In the genomic region with DNA sequence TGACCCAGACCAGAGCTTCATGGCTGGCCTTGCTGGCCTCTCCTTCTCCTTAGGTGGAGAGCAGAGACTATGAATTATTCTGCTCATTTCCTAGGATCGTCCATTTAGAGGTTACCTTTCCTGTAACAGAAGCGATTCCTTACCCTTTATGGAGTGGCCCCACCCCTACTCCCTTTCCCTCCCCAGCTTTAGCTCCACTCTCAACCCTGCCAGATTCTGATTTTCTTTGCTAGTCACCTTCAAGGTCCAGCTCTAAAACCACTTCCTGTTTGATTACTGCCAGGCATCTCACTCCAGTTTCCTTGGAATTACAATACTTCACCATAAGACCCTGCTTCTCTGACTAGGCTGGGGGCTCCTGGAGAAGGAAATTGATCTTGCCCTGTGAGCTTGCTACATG, we compare ENCODE assay signal across 28 mouse cellular contexts. TPM values are rescaled to one million over a fixed set of nuclear protein-coding genes. Genes with fewer than 3 reads are reported as not detected.
DNase-seq lines count a peak whose midpoint lies in the region; ATAC-seq and TF ChIP-seq lines count a peak whose summit lies in the region.
"Had no signal": no experiment of that assay in that cellular context is flagged by ENCODE, and none has a peak within 500 bp of the region (broad histone marks: within the 10 kb centered on the region; RNA-seq: fewer than 3 reads in every experiment).

No protein-coding gene starts in this region.

- intact Hi-C loops in heart, postnatal 25 days (cut with DNase I): loop anchor here (5.0 kb wide), 1 partner anchor 181 kb away; a partner anchor contains a TSS

- TF ChIP-seq CTCF in stomach, postnatal 0 days (IDR thresholded peaks at IDR 0.05; ENCODE audit: low read depth): no peak

- ATAC-seq in liver, embryonic 11.5 days (replicated peaks; ENCODE audit: low FRiP score): no peak
- no peak for ATAC-seq in stomach, postnatal 0 days (ENCODE audit: low FRiP score, low TSS enrichment)
- ATAC-seq in hindbrain, embryonic 16.5 days: no peak
- ATAC-seq: CD4-positive, CD25-positive, alpha-beta regulatory T cell, adult 4 months; forebrain, embryonic 14.5 days; forebrain, embryonic 16.5 days had no signal

- no peak overlapping the region for H3K4me3 ChIP-seq in heart, embryonic 10.5 days
- no peak overlapping the region for H3K4me3 ChIP-seq in liver, embryonic 11.5 days (ENCODE audit: low read depth, low read length)
- no peak overlapping the region for H3K4me3 ChIP-seq in limb, embryonic 10.5 days
- no peak overlapping the region for H3K4me3 ChIP-seq in stomach, postnatal 0 days (ENCODE audit: low read depth, low read length)
- H3K4me3 ChIP-seq in hindbrain, embryonic 16.5 days (ENCODE audit: low read length): no peak overlapping the region
- H3K4me3 ChIP-seq: embryonic facial prominence, embryonic 10.5 days; embryonic facial prominence, embryonic 12.5 days; erythroblast, embryonic 14.5 days; forebrain, embryonic 10.5 days; forebrain, embryonic 12.5 days had no signal

- H3K27ac ChIP-seq in heart, embryonic 10.5 days: no peak overlapping the region
- no peak overlapping the region for H3K27ac ChIP-seq in liver, embryonic 11.5 days (ENCODE audit: low read depth, low read length)
- no peak overlapping the region for H3K27ac ChIP-seq in limb, embryonic 10.5 days
- no peak overlapping the region for H3K27ac ChIP-seq in stomach, postnatal 0 days (replicated peaks)
- no peak overlapping the region for H3K27ac ChIP-seq in hindbrain, embryonic 16.5 days (ENCODE audit: low read depth, low read length)
- H3K27ac ChIP-seq: embryonic facial prominence, embryonic 10.5 days; embryonic facial prominence, embryonic 12.5 days; forebrain, embryonic 10.5 days; forebrain, embryonic 12.5 days had no signal

- TF ChIP-seq EP300 in stomach, postnatal 0 days (optimal IDR thresholded peaks at IDR 0.05): no peak

- 80% methylated on average over 2 of the region's 2 CpGs for WGBS in heart, embryonic 10.5 days
- WGBS in liver, embryonic 11.5 days: 60% methylated on average over 2 of the region's 2 CpGs
- 85% methylated on average over 2 of the region's 2 CpGs for WGBS in limb, embryonic 10.5 days
- WGBS in stomach, postnatal 0 days: 78% methylated on average over 2 of the region's 2 CpGs
- WGBS in hindbrain, embryonic 16.5 days: 91% methylated on average over 2 of the region's 2 CpGs

- H3K9ac ChIP-seq in liver, embryonic 11.5 days (ENCODE audit: low read depth, low read length): no peak overlapping the region
- H3K9ac ChIP-seq in stomach, postnatal 0 days (ENCODE audit: low read length): no peak overlapping the region
- no peak overlapping the region for H3K9ac ChIP-seq in hindbrain, embryonic 16.5 days (ENCODE audit: low read depth, low read length)
- H3K9ac ChIP-seq: embryonic facial prominence, embryonic 12.5 days; forebrain, embryonic 12.5 days had no signal

- H3K9me3 ChIP-seq in heart, embryonic 10.5 days: no peaks in the 10 kb centered on the region
- no peaks in the 10 kb centered on the region for H3K9me3 ChIP-seq in liver, embryonic 11.5 days (ENCODE audit: control insufficient read depth, low read length)
- no peaks in the 10 kb centered on the region for H3K9me3 ChIP-seq in limb, embryonic 10.5 days (replicated peaks)
- H3K9me3 ChIP-seq in stomach, postnatal 0 days (ENCODE audit: control insufficient read depth, low read length): no peaks in the 10 kb centered on the region
- H3K9me3 ChIP-seq in hindbrain, embryonic 16.5 days (ENCODE audit: control insufficient read depth, low read length): no peaks in the 10 kb centered on the region
- H3K9me3 ChIP-seq: embryonic facial prominence, embryonic 10.5 days; embryonic facial prominence, embryonic 12.5 days; forebrain, embryonic 10.5 days; forebrain, embryonic 12.5 days; G1E had no signal

- peaks cover 3% of the 10 kb centered on the region; the same call in 1 of the 2 replicates for H3K4me1 ChIP-seq in heart, embryonic 10.5 days
- peaks cover 9% of the 10 kb centered on the region; the same call in 1 of the 2 replicates for H3K4me1 ChIP-seq in liver, embryonic 11.5 days (replicated peaks; ENCODE audit: control insufficient read depth, insufficient read depth, low read length)
- H3K4me1 ChIP-seq in limb, embryonic 10.5 days: peaks cover 15% of the 10 kb centered on the region
- no peaks in the 10 kb centered on the region for H3K4me1 ChIP-seq in stomach, postnatal 0 days (replicated peaks; ENCODE audit: control insufficient read depth, insufficient read depth)
- H3K4me1 ChIP-seq in hindbrain, embryonic 16.5 days (ENCODE audit: control insufficient read depth, insufficient read depth, low read depth, low read length): peaks cover 2% of the 10 kb centered on the region

- 0 out of 2 replicates have a peak, but pooled peaks cover 8% of the 10 kb centered on the region for H3K27me3 ChIP-seq in heart, embryonic 10.5 days (ENCODE audit: insufficient read depth, poor library complexity, severe bottlenecking)
- no peaks in the 10 kb centered on the region for H3K27me3 ChIP-seq in liver, embryonic 11.5 days (replicated peaks; ENCODE audit: control insufficient read depth, insufficient read depth, low read length)
- peaks cover 55% of the 10 kb centered on the region for H3K27me3 ChIP-seq in limb, embryonic 10.5 days (ENCODE audit: low read depth, poor library complexity, severe bottlenecking)
- no peaks in the 10 kb centered on the region for H3K27me3 ChIP-seq in stomach, postnatal 0 days (ENCODE audit: control insufficient read depth, insufficient read depth, low read length)
- H3K27me3 ChIP-seq in hindbrain, embryonic 16.5 days (replicated peaks; ENCODE audit: control insufficient read depth, insufficient read depth, low read length): no peaks in the 10 kb centered on the region
- H3K27me3 ChIP-seq: CH12.LX; forebrain, embryonic 12.5 days had no signal

- no peaks in the 10 kb centered on the region for H3K36me3 ChIP-seq in heart, embryonic 10.5 days
- H3K36me3 ChIP-seq in liver, embryonic 11.5 days (ENCODE audit: control insufficient read depth, insufficient read depth, low read length): no peaks in the 10 kb centered on the region
- no peaks in the 10 kb centered on the region for H3K36me3 ChIP-seq in limb, embryonic 10.5 days
- H3K36me3 ChIP-seq in stomach, postnatal 0 days (ENCODE audit: control insufficient read depth, insufficient read depth, low read length): no peaks in the 10 kb centered on the region
- no peaks in the 10 kb centered on the region for H3K36me3 ChIP-seq in hindbrain, embryonic 16.5 days (ENCODE audit: control insufficient read depth, insufficient read depth, low read length)
- H3K36me3 ChIP-seq: embryonic facial prominence, embryonic 10.5 days; embryonic facial prominence, embryonic 12.5 days; forebrain, embryonic 10.5 days; forebrain, embryonic 12.5 days; G1E had no signal

- peak; percentile 43 for DNase-seq in heart, embryonic 10.5 days (ENCODE audit: low spot score)
- DNase-seq in heart, postnatal 25 days (ENCODE audit: low spot score): no peak
- DNase-seq in liver, embryonic 11.5 days (ENCODE audit: low spot score): peak; percentile 14
- DNase-seq in liver (no peak), NIH3T3 (ENCODE audit: low read depth) (peak; percentile 36)
- DNase-seq in limb, embryonic 10.5 days (ENCODE audit: low spot score): peak; percentile 24
- DNase-seq in stomach, postnatal 0 days (ENCODE audit: low spot score): no peak
- DNase-seq: adrenal gland, adult 2 months; adrenal gland, postnatal 10 days; adrenal gland, postnatal 25 days; B cell, adult 2 months; cerebellum, adult 11 months; cerebellum, adult 18-20 months; cerebellum, adult 8-10 months; cerebellum, adult 9-11 months; cerebellum, postnatal 14 days; cerebellum, postnatal 36 days had no signal

- H3K4me2 ChIP-seq in liver, embryonic 11.5 days: no peak overlapping the region
- no peak overlapping the region for H3K4me2 ChIP-seq in stomach, postnatal 0 days (replicated peaks; ENCODE audit: low read depth)
- no peak overlapping the region for H3K4me2 ChIP-seq in hindbrain, embryonic 16.5 days (ENCODE audit: low read length)
- H3K4me2 ChIP-seq: embryonic facial prominence, embryonic 12.5 days; forebrain, embryonic 12.5 days had no signal

RNA-seq across cellular contexts. Expression of a gene that starts 15.8 kb away (rescaled TPM):
- polyA plus RNA-seq in heart, embryonic 10.5 days (2016; fragmentation: Nextera tagmentation; extraction: Ambion mirVana): 220 and 234 TPM in 2 replicates
- 100 to 1,000 TPM; 117 to 136 TPM for total RNA-seq in heart, postnatal 25 days (2021)
- 192 and 201 TPM in 2 replicates for polyA plus RNA-seq in liver, embryonic 11.5 days (2014; fragmentation: Nextera tagmentation; extraction: Ambion mirVana)
- polyA plus RNA-seq in limb, embryonic 10.5 days (2016; fragmentation: Nextera tagmentation; extraction: Ambion mirVana): 206 and 229 TPM in 2 replicates
- 325 and 350 TPM in 2 replicates for polyA plus RNA-seq in stomach, postnatal 0 days (2015; fragmentation: Nextera tagmentation; extraction: Ambion mirVana)
- 426 and 462 TPM in 2 replicates for polyA plus RNA-seq in hindbrain, embryonic 16.5 days (2015; fragmentation: Nextera tagmentation; extraction: Ambion mirVana)

RNA-seq across cellular contexts. Expression of a gene that starts 39.5 kb away (rescaled TPM):
- polyA plus RNA-seq in heart, embryonic 10.5 days (2016; fragmentation: Nextera tagmentation; extraction: Ambion mirVana): 52.5 and 84.3 TPM in 2 replicates
- 100 to 1,000 TPM; 860 to 960 TPM for total RNA-seq in heart, postnatal 25 days (2021)
- 76.4 and 85.4 TPM in 2 replicates for polyA plus RNA-seq in liver, embryonic 11.5 days (2014; fragmentation: Nextera tagmentation; extraction: Ambion mirVana)
- 9.5 and 19.7 TPM in 2 replicates for polyA plus RNA-seq in limb, embryonic 10.5 days (2016; fragmentation: Nextera tagmentation; extraction: Ambion mirVana)
- polyA plus RNA-seq in stomach, postnatal 0 days (2015; fragmentation: Nextera tagmentation; extraction: Ambion mirVana): 398 and 433 TPM in 2 replicates
- 31.6 and 36.7 TPM in 2 replicates for polyA plus RNA-seq in hindbrain, embryonic 16.5 days (2015; fragmentation: Nextera tagmentation; extraction: Ambion mirVana)

Comparison
In these comparisons a context has a peak if more than half of its experiments do, and no peak if none do; other contexts are left out.
1. DNase-seq: peak in heart, embryonic 10.5 days (single experiment), liver, embryonic 11.5 days (single experiment), NIH3T3 (single experiment) and limb, embryonic 10.5 days (single experiment); none in heart, postnatal 25 days (single experiment), liver (single experiment) and stomach, postnatal 0 days (single experiment).